Mouse (Mus musculus): Measurements from ENCODE around the gene Lin37.

The Lin37 gene

DNA sequence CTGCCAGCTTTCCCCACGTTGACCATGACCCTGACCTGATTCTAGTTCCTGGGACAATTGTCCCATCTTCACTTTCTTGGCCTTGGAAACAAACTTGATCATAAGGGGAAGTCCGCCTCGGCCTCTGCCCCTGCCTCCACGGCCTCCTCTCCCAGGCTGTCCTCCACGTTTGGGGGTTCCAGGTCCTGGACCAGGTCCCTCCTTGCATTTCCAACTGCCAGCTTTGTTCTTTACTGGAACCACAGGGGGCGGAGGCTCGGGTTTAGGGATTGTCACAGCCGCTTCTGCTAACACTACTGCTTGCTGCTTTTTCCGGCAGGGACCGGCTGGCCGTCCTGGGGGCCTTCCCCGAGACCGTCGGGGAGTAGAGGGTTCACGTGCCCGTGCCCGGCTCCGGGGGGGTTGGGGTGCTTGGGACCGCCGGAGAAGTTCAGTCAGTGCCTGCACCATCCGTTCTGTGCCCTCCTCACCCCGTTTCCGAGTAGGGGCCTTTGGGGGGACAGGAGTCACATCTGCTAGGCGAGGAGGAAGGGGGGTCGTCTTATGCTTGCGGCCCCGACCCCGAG, 26.9 kb upstream of the Lin37 start:
- no peak for DNase-seq (ENCODE audit: low spot score)

GRCm38 (mm10) chr7:30585170-30585569, 25.5 kb upstream of the Lin37 start:
- DNase-seq (ENCODE audit: low spot score): no peak

GRCm38 (mm10) chr7:30584339-30584738, 24.7 kb upstream of the Lin37 start:
- no peak for DNase-seq (ENCODE audit: low spot score)

DNA sequence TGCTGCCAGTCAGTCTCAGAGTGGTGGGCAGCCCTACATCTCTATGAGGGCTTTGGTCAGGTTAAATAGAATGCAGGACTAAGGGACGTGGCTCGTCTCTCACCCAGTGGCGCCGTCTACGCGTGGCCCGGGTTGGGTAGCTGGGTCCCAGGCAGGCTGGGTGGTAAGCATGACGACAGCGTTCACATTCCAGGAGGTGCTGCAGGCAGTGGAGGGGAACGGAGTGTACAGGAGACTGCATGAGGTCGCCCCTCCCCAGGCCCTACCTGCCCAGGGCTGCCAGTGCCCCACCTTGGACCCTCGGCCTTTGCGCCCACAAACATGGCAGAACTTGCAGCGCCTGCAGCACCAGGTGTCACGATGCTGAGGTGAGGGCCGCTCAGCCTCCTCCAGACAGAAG, 21.9 kb upstream of the Lin37 start:
- DNase-seq (ENCODE audit: low spot score): no peak

DNA sequence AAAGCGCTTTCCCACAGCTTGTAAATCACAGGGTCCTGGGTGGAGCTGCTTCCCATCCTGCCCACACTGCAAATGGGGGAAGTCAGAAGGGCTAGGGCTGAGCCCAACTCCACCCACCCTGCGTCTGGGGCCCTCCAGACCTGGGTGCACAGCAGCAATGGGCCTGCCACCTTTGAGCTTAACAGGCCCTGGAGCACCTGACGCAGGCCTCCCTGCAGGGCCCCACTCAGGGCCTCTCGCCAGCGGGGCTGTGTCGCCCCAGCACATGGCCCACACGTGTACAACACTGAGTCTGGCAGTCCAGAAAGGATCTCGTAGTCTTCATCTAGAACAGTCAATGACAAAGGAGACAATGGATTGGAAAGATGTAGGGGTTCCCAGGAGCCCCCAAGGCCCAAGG, 20.3 kb upstream of the Lin37 start:
- DNase-seq (ENCODE audit: low spot score): no peak

GRCm38 (mm10) chr7:30572969-30573368, 13.3 kb upstream of the Lin37 start:
- no peak for DNase-seq (ENCODE audit: low spot score)

GRCm38 (mm10) chr7:30572389-30572788, 12.8 kb upstream of the Lin37 start:
- no peak for DNase-seq (ENCODE audit: low spot score)

DNA sequence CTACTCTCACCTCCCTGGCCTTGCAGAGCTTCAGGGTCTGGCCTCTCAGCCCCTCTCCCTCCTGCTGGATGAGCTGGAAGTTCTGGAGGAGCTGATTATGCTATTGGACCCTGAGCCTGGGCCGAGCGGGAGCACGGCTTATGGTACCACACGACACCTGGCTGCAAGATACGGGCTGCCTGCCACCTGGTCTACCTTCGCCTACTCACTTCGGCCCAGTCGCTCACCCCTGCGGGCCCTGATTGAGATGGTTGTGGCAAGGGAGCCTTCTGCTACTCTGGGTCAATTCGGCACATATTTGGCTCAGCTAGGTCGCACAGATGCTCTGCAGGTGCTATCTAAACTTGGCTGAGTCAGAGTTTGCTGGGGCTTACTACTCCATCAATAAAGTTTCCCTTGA, 7.9 kb upstream of the Lin37 start:
- no peak for DNase-seq (ENCODE audit: low spot score)

DNA sequence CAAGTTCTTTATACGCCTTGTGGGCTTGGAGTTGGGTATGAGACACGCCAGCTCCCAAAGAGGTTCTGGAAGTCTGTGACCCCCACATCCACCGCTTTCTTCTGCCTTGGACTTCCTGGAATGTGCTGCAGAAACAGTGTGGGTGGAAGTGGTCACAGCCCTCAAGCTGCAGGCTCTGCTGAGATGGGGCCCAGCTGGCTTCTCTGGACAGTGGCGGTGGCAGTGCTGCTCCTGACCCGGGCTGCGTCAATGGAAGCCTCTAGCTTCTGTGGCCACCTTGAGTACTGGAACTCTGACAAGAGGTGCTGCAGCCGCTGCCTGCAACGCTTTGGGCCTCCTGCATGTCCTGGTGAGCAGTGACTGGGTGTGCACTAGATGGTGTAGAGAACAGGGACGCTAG, 6.4 kb upstream of the Lin37 start:
- no peak for DNase-seq (ENCODE audit: low spot score)

DNA sequence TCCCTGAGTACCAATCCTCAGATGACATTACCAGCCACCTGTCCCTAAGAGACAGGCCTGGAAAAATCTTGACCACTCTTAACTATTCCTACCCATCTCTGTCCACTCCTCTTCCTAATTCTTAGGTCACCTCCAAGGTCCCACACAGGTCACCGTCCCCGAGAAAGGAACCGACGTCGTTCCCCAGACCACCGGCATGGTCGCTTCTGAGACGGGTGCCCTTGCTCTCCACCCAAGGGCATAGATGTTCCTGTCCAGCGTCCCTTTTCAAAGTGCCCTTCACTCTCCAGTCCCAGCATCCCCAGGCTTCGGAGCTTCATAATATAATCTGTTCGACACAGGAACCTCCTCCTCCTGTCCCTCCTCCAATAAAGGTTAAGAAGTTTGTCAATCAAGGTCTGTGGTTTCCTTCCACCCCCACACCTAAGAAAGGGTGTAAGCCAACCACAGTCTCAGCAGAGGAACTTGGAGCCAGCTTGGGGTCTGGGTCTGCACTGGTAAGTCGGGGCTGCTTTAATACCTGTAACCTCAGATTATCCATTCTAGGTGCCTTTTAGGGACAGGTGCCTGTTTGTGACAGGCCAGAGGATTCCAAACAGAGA, 5.4 kb upstream of the Lin37 start, which contains the start of gene Igflr1:
Gene Igflr1, plus strand, starts transcription at position 458 of the 602 bp plus-strand sequence.
- no peak for DNase-seq (ENCODE audit: low spot score)

DNA sequence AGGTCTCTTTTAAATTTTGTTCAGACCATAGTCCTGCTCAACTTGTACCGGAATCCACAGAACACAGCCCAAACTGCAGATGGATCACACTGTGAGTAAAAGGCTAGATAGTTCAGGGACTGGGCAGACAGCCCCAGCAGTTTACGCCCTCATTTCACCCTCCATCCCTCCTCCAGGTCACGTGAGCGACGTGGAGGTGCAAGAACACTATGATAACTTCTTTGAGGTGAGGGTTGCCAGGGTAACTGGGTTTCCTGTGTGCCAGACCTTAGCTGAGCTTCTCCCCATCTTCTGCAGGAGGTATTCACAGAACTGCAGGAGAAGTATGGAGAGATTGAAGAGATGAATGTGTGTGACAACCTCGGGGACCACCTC, 4.3 kb upstream of the Lin37 start:
- no peak for DNase-seq (ENCODE audit: low spot score)

DNA sequence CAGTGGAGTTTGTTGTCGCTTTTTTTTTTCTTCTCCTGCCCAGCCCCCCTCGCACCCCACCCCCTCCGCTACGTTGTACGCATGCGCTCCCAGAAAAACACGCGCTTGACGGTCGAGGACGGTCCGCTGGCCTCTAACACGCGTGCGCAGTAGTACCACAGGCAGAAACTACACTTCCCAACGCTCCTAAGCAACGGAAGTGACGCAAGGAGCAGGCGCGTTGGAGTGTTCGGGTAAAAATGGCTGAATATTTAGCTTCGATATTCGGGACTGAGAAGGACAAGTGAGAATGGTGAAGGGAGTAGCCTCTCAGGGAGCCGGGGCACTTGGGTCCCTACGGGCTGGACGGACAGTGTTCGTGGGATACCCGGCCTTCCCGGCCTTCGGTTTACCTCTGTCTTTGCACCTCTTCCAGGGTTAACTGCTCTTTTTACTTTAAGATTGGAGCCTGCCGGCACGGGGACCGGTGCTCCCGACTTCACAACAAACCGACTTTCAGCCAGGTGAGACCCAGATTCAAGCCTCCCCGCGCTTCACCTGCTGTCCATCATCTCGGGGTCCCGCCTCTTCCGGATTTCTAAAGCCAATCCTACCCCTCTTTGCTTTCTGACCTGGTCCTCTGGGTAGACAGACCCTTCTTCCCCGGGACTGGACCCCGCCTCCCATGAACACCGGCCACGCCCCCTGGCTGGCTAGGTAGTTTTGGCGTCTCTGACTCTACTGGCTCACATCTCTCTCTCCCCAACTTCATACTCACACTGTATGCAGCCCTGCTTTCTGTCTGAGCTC, 3.7 kb upstream of the Lin37 start, which contains the start of the genes U2af1l4, Gm49396 and Psenen:
Gene U2af1l4, plus strand, starts transcription at position 185 of the 789 bp plus-strand sequence.
Gene Gm49396, plus strand, starts transcription at position 228 of the 789 bp plus-strand sequence.
Gene Psenen, minus strand, starts transcription at position 511 of the 789 bp plus-strand sequence.
- peak; percentile 96 for DNase-seq (ENCODE audit: low spot score)

DNA sequence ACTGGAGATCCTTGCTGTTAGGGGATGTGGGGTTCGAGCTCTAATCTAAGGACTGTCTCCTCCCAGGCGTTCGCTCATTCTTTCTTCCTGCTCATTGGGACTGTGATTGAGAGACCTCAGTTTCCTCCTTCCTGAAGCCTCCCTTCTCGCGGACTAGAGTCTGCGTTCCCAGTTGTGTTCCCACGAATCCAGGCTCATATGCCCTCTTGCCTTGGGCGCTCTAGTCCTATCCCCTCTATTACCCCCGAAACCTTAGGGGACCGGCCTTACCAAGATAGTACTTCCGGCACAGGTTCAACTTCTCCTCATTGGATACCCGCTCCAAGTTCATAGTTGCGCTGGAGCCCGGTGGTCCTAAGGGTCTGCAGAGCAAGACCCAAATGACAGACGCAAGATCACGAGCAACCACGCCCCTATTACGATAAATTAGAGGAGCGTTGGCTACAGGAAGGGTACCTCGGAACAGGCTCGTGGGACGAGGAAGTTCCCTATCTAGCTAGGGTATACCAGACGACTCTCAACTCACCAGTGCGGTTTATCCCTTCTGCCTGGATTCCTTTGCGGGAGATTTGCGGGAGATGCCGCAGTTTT, 3.0 kb upstream of the Lin37 start:
- DNase-seq (ENCODE audit: low spot score): no peak

DNA sequence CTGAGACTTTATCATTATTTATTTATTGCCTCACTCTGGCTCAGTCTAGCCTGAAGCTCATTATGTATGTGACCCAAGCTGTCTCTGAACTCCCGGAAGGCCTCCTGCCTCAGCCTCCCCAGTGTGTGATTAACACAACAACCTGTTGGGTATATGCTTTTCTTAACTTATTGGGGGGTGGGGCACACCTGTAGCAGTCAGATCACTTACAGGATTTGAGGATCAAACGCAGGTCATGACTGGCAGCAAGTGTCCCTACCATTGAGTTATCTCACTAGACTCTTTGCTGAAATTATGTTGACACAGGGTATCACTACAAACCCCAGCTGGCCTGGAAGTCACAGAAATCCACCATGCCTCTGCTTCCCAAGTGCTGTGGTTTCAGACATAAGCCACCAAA, 658 bp upstream of the Lin37 start:
- no peak for DNase-seq (ENCODE audit: low spot score)

- no peak for DNase-seq (ENCODE audit: low spot score)
These were observed 789 bp downstream of the Lin37 start for GRCm38 (mm10) chr7:30558656-30559442.

GRCm38 (mm10) chr7:30557901-30558514, 1.6 kb downstream of the Lin37 start:
- DNase-seq (ENCODE audit: low spot score): no peak

DNA sequence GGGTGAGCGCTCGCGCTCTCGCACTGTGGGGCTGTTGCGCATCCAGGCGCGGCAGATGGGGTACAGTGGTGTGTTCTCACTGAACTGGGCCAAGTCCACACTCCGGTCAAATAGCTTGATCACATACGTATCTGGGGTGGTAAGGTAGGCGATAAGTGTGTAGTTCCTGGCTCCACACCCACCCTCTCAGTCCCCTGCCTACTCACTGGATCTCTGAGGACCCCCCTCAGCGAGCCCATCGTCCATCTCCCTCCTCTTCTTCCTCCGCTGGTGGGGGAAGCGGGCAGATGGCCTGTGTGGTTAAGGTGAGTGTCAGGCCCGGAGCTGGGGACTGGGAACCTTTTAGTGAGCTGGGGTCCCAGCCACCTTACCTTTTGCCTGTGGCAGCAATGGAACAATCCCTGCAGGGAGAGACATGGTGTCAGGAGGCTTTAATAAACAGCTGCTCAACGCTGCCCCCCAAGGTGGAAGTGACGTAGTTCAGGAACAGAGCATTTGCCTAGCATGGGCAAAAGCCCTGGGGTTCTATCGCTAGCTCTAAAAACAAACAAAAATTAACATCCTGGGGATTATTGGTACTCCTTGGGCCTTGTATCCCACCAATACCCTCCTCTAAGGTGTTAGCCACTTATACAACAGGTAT, 2.6 kb downstream of the Lin37 start:
- DNase-seq (ENCODE audit: low spot score): no peak

DNA sequence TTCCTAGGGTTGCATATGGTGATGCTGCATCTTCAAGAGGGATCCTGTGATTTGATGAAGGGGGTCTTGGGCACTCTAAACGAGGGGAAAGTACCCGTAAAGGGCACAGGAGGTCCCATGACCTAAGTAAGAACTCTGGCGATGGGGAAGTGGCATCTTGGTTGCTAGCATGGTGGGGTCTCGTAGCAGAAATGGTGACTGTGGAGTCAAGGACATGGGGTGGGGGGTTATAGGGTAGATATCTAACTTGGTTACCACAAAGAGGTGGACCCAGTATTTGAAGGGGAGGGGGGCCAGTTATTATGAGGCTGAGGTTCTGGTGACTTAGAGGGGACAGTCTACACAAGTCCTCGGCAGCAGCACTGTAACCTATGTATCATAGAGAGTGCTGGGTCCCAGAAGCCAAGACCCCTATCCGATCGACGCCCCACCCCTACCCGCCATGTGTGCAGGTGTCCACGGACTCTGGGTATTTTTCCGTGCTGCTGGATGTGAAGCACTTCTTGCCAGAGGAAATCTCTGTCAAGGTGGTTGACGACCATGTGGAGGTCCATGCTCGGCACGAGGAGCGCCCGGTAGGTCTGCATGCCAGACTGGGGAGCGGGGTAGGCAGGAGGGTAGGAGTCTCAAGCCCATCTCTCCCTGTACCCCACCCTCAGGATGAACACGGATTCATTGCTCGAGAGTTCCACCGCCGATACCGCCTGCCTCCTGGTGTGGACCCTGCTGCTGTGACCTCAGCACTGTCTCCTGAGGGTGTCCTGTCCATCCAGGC, 5.6 kb downstream of the Lin37 start:
- no peak for DNase-seq (ENCODE audit: low spot score)

GRCm38 (mm10) chr7:30553021-30553589, 6.5 kb downstream of the Lin37 start:
- DNase-seq (ENCODE audit: low spot score): no peak
